Mouse (Mus musculus) C2C12 (cell line): ENCODE data around the gene Zfp609.

Experiments
- CEBPB ChIP-seq: IDR thresholded peaks from one replicate; pipeline ENCODE4 v1.6.1; 2011; ENCODE audit warnings: low read depth, mild to moderate bottlenecking, control low read depth, moderate library complexity
- CTCF ChIP-seq: IDR thresholded peaks from one replicate; pipeline ENCODE4 v1.5.1; 2011; ENCODE audit not compliant: control insufficient read depth, insufficient read depth, insufficient read length
- FOSL1 ChIP-seq: IDR thresholded peaks from one replicate; pipeline ENCODE4 v1.8.0; 2011; ENCODE audit warnings: mild to moderate bottlenecking, low read length; ENCODE audit not compliant: poor library complexity, insufficient read depth, severe bottlenecking
- MAX ChIP-seq: IDR thresholded peaks from one replicate; pipeline ENCODE4 v1.6.1; 2011; ENCODE audit warnings: mild to moderate bottlenecking, control low read depth
- MYOD1 ChIP-seq: IDR thresholded peaks from one replicate; pipeline ENCODE4 v1.6.1; 2011; ENCODE audit warnings: low read depth; ENCODE audit not compliant: control insufficient read depth, insufficient read length
- MYOG ChIP-seq: IDR thresholded peaks from one replicate; pipeline ENCODE4 v1.6.1; 2011; ENCODE audit not compliant: control insufficient read depth, insufficient read length; ENCODE audit errors: extremely low read depth
- USF1 ChIP-seq: IDR thresholded peaks from one replicate; pipeline ENCODE4 v1.6.1; 2011; ENCODE audit warnings: low read depth, mild to moderate bottlenecking, control low read depth, moderate library complexity

DNA sequence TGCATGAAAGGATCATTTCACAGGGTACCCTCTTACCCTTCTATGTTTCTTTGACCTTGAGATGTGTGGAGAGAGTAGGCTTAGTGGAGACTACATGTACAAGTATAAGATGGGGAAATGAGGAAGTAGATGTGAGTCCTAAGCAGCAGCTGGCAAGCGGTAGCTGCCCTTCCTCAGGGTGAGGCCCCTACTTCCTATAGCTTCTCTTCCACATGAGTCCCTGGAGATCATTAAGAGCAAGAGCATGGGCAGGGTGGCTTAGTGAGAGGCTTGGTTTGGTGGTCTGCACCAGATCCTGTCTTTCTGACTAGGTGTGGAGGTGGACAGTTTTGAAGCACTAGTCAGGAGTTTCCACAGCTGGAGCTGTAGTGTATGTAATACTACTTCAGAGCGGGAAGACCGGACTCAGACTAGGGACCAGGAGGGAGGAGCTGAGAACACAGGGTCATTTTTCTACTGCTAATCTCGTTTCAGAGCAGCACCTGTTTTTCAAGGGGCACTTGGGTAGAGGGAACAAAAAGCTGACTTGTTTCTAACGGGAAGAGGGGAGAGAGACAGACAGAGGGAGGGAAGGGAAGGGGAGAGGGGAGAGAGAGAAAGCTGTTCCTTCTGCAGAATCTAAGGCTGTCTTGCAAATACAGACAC, 134.3 kb downstream of the Zfp609 start:
- TF ChIP-seq CTCF (no peak), CEBPB (no peak), MYOD1 (no peak), MAX (no peak), USF1 (no peak), MYOG (no peak), FOSL1 (no peak)
